In the genomic region with DNA sequence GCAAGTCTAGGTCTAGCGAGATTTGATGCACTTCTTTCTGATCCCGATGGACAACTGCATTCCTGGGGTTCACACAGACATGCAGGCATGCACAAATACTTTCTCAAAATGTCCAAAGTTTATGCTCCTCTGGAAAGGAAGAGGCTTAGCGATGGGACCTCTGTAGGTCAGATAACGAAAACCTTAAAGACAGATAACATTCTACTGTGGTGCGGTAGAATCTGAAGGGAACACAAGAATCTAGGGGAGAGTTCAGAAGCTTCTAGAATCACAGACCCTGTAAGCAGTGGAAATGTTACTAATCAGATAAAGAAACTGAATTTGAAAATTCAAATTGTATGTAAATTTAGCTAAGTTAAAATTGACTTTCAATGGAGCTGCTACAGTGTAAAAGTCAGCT, we compare ENCODE assay signal across 22 mouse cellular contexts.
DNase-seq lines count a peak whose midpoint lies in the region; ATAC-seq and TF ChIP-seq lines count a peak whose summit lies in the region.
"Had no signal": no experiment of that assay in that cellular context is flagged by ENCODE, and none has a peak within 500 bp of the region (broad histone marks: within the 10 kb centered on the region; RNA-seq: fewer than 3 reads in every experiment).

No protein-coding gene starts in this region.

- no peak for DNase-seq in liver, embryonic 11.5 days (ENCODE audit: low spot score)
- DNase-seq in liver: no peak
- DNase-seq in MEL (ENCODE audit: low read depth, low spot score): peak; percentile 35
- no peak for DNase-seq in liver, embryonic 14.5 days (ENCODE audit: low read depth in 3 of 3, low spot score in 3 of 3)
- DNase-seq in gastrocnemius, adult 8-10 months (ENCODE audit: low spot score in 2 of 2): no peak
- DNase-seq: adrenal gland, adult 2 months; adrenal gland, postnatal 14 days; B cell, adult 2 months; cerebellum, adult 11 months; cerebellum, adult 8-10 months; cerebellum, postnatal 10 days; cerebellum, postnatal 36 days; gastrocnemius, postnatal 14 days had no signal

- no peak for ATAC-seq in erythroblast, adult 5-6 weeks (replicated peaks; ENCODE audit: low FRiP score, poor library complexity, severe bottlenecking)
- no peak for ATAC-seq in liver, embryonic 11.5 days (replicated peaks; ENCODE audit: low FRiP score)
- ATAC-seq in liver, embryonic 14.5 days (ENCODE audit: insufficient read depth): no peak

- 0 out of 2 replicates have a peak overlapping the region, but pooled peaks have one; percentile 11 for H3K4me2 ChIP-seq in liver, embryonic 11.5 days
- peak overlapping the region; percentile 58 for H3K4me2 ChIP-seq in liver, embryonic 14.5 days (ENCODE audit: low read depth)

- no peak for TF ChIP-seq CTCF in MEL (IDR thresholded peaks at IDR 0.05 in 2 of 3, conservative IDR thresholded peaks at IDR 0.05 in 1 of 3; ENCODE audit: control insufficient read depth in 1 of 3, insufficient read depth in 1 of 3, low read depth in 2 of 3, low read length in 3 of 3, poor library complexity in 1 of 3, severe bottlenecking in 1 of 3)
- no peak for TF ChIP-seq CTCF in liver, embryonic 14.5 days (IDR thresholded peaks at IDR 0.05; ENCODE audit: low read depth)

- peaks cover 58% of the 10 kb centered on the region for H3K4me1 ChIP-seq in erythroblast, embryonic 14.5 days (ENCODE audit: control insufficient read depth)
- H3K4me1 ChIP-seq in liver, embryonic 11.5 days (replicated peaks; ENCODE audit: control insufficient read depth, insufficient read depth, low read length): peaks cover 34% of the 10 kb centered on the region
- H3K4me1 ChIP-seq in MEL (ENCODE audit: control insufficient read depth in 1 of 2, insufficient read depth in 2 of 2, low read length in 2 of 2): peaks cover 25 to 28% of the 10 kb centered on the region in 2 experiments
- peaks cover 36 to 53% of the 10 kb centered on the region in 2 experiments for H3K4me1 ChIP-seq in liver, embryonic 14.5 days (replicated peaks; ENCODE audit: control insufficient read depth in 2 of 2, insufficient read depth in 2 of 2, low read length in 1 of 2)

- peak overlapping the region; percentile 52 for H3K4me3 ChIP-seq in erythroblast, embryonic 14.5 days (replicated peaks)
- H3K4me3 ChIP-seq in liver, embryonic 11.5 days (ENCODE audit: low read depth, low read length): no peak overlapping the region
- H3K4me3 ChIP-seq in MEL (ENCODE audit: control insufficient read depth in 1 of 2, insufficient read depth in 1 of 2, low read depth in 2 of 2, low read length in 2 of 2): peak overlapping the region in 1 of 2 experiments; percentile 81; a peak in 2 of 4 replicates
- no peak overlapping the region for H3K4me3 ChIP-seq in liver, embryonic 14.5 days (ENCODE audit: insufficient read depth in 1 of 2, low read depth in 2 of 2, low read length in 2 of 2)
- H3K4me3 ChIP-seq: embryonic facial prominence, embryonic 15.5 days; forebrain, embryonic 13.5 days; hindbrain, embryonic 12.5 days; hindbrain, embryonic 15.5 days had no signal

- no peak for TF ChIP-seq POLR2A in MEL (IDR thresholded peaks at IDR 0.05; ENCODE audit: control insufficient read depth in 1 of 2, insufficient read depth in 1 of 2, low read depth in 1 of 2, low read length in 2 of 2, poor library complexity in 1 of 2)

- no peaks in the 10 kb centered on the region for H3K9me3 ChIP-seq in erythroblast, embryonic 14.5 days (ENCODE audit: control insufficient read depth, low read length)
- no peaks in the 10 kb centered on the region for H3K9me3 ChIP-seq in liver, embryonic 11.5 days (ENCODE audit: control insufficient read depth, low read length)
- no peaks in the 10 kb centered on the region for H3K9me3 ChIP-seq in MEL (replicated peaks; ENCODE audit: insufficient read depth, low read length)
- no peaks in the 10 kb centered on the region for H3K9me3 ChIP-seq in liver, embryonic 14.5 days (ENCODE audit: control insufficient read depth, low read length)
- H3K9me3 ChIP-seq: embryonic facial prominence, embryonic 15.5 days; forebrain, embryonic 10.5 days; forebrain, embryonic 13.5 days; hindbrain, embryonic 12.5 days; hindbrain, embryonic 15.5 days had no signal

- H3K79me2 ChIP-seq in MEL (ENCODE audit: control insufficient read depth, insufficient read depth, low read length, poor library complexity): no peaks in the 10 kb centered on the region

- no peak overlapping the region for H3K27ac ChIP-seq in liver, embryonic 11.5 days (ENCODE audit: low read depth, low read length)
- no peak overlapping the region; the same call in 1 of the 2 replicates for H3K27ac ChIP-seq in MEL (ENCODE audit: control insufficient read depth, low read depth, low read length)
- H3K27ac ChIP-seq in liver, embryonic 14.5 days: no peak overlapping the region
- H3K27ac ChIP-seq: embryonic facial prominence, embryonic 15.5 days; forebrain, embryonic 10.5 days; forebrain, embryonic 13.5 days had no signal

- H3K36me3 ChIP-seq in erythroblast, embryonic 14.5 days (ENCODE audit: control insufficient read depth): no peaks in the 10 kb centered on the region
- H3K36me3 ChIP-seq in liver, embryonic 11.5 days (ENCODE audit: control insufficient read depth, insufficient read depth, low read length): no peaks in the 10 kb centered on the region
- peaks cover 0 to 33% of the 10 kb centered on the region in 2 experiments; a peak in 2 of 4 replicates for H3K36me3 ChIP-seq in MEL (ENCODE audit: control insufficient read depth in 1 of 2, insufficient read depth in 2 of 2, low read length in 2 of 2)
- no peaks in the 10 kb centered on the region for H3K36me3 ChIP-seq in liver, embryonic 14.5 days (replicated peaks; ENCODE audit: control insufficient read depth, insufficient read depth, low read depth)
- H3K36me3 ChIP-seq: embryonic facial prominence, embryonic 15.5 days; forebrain, embryonic 10.5 days; G1E; hindbrain, embryonic 12.5 days had no signal

- 55% methylated on average over 5 of the region's 5 CpGs for WGBS in liver, embryonic 11.5 days
- 32% methylated on average over 5 of the region's 5 CpGs for WGBS in liver, embryonic 14.5 days (ENCODE audit: insufficient replicate concordance)

- no peaks in the 10 kb centered on the region for H3K27me3 ChIP-seq in erythroblast, embryonic 14.5 days (ENCODE audit: control insufficient read depth)
- no peaks in the 10 kb centered on the region for H3K27me3 ChIP-seq in liver, embryonic 11.5 days (replicated peaks; ENCODE audit: control insufficient read depth, insufficient read depth, low read length)
- H3K27me3 ChIP-seq in MEL (ENCODE audit: control insufficient read depth in 1 of 2, insufficient read depth in 2 of 2, low read length in 2 of 2): no peaks in the 10 kb centered on the region
- no peaks in the 10 kb centered on the region for H3K27me3 ChIP-seq in liver, embryonic 14.5 days (ENCODE audit: control insufficient read depth, insufficient read depth, low read length)
- H3K27me3 ChIP-seq: CH12.LX; embryonic facial prominence, embryonic 15.5 days; forebrain, embryonic 13.5 days; hindbrain, embryonic 12.5 days; hindbrain, embryonic 15.5 days had no signal

- peak in 1 of 2 experiments; percentile 40; a peak in 3 of 4 replicates for TF ChIP-seq EP300 in MEL (IDR thresholded peaks at IDR 0.05; ENCODE audit: low read depth in 1 of 2, low read length in 2 of 2)
- TF ChIP-seq EP300 in liver, embryonic 14.5 days (IDR thresholded peaks at IDR 0.05; ENCODE audit: low read depth): no peak

- no peak for TF ChIP-seq RAD21 in MEL (IDR thresholded peaks at IDR 0.05; ENCODE audit: low read depth, low read length)

- no peak overlapping the region for H3K9ac ChIP-seq in liver, embryonic 11.5 days (ENCODE audit: low read depth, low read length)
- no peak overlapping the region; the same call in 1 of the 2 replicates for H3K9ac ChIP-seq in MEL (ENCODE audit: control insufficient read depth, low read depth, low read length, poor library complexity, severe bottlenecking)
- H3K9ac ChIP-seq in liver, embryonic 14.5 days (replicated peaks): no peak overlapping the region
- H3K9ac ChIP-seq: embryonic facial prominence, embryonic 15.5 days; forebrain, embryonic 13.5 days; hindbrain, embryonic 12.5 days; hindbrain, embryonic 15.5 days had no signal

TF ChIP-seq in MEL, 35 proteins besides CTCF, POLR2A, EP300 and RAD21:
- TF ChIP-seq GATA1 (IDR thresholded peaks at IDR 0.05; ENCODE audit: low read depth, low read length) (peak; percentile 60), GABPA (IDR thresholded peaks at IDR 0.05; ENCODE audit: low read depth, low read length) (no peak), NRF1 (IDR thresholded peaks at IDR 0.05; ENCODE audit: insufficient read depth, low read depth, low read length, poor library complexity, severe bottlenecking) (no peak), UBTF (IDR thresholded peaks at IDR 0.05; ENCODE audit: borderline replicate concordance, insufficient read depth, low read depth, low read length) (no peak), ETS1 (IDR thresholded peaks at IDR 0.05; ENCODE audit: low read depth, low read length) (0 out of 2 replicates have a peak, but pooled peaks have one; percentile 27), TCF12 (IDR thresholded peaks at IDR 0.05; ENCODE audit: low read depth, low read length) (0 out of 2 replicates have a peak, but pooled peaks have one; percentile 27), RCOR1 (IDR thresholded peaks at IDR 0.05; ENCODE audit: low read depth, low read length) (peak; percentile 63; the same call in 1 of the 2 replicates), MXI1 (IDR thresholded peaks at IDR 0.05; ENCODE audit: low read depth, low read length) (no peak)
